Mouse (Mus musculus) ZHBTc4 (cell line): Measurements from ENCODE around the gene Map3k7.
A peak's percentile ranks its signal among the peaks of the same experiment; 100 is the strongest.

Source experiments
- DNase-seq: peaks from one replicate; pipeline ENCODE4 v3.0.0-alpha.2; 2011; ENCODE audit warnings: low read depth, low spot score

The Map3k7 gene

DNA sequence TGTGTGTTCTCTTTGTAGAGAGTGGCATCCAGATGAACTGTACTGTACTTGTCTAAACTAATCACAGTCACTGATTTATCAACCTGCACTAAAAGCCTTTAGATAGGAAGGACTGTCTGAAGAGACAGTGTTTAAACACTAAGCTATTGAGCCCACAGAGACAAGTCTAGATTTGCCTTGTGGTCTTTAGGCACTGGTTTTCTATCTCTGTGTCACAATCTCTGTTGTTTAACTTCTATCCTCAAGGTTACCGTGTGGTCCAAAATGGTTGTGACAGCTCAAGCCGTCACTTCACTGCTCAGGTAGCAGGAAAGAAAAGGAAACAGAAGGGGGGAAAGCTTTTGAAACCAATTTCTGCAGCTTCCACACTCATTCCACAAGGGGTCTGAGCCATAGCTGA lies 29.5 kb downstream of the Map3k7 start:
- DNase-seq, result no peak

DNA sequence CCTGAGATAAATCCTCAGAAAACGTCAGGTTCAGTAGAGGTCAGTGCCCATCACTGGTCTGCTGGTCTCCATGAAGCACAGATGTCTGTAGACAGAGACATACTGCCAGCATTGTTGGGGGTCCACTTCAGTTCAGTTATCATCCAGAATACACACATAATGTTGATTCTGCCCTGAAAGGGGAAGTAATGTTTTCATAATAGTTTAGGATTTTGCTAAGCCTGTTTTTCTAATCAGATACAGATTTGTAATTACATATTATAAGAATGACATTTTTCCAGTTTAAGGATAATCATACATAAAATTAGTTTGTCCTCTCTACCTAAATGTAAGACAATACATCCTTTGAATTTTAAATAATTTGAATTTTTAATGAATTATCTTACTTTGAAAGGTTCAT lies 30.0 kb downstream of the Map3k7 start:
- DNase-seq, result no peak

DNA sequence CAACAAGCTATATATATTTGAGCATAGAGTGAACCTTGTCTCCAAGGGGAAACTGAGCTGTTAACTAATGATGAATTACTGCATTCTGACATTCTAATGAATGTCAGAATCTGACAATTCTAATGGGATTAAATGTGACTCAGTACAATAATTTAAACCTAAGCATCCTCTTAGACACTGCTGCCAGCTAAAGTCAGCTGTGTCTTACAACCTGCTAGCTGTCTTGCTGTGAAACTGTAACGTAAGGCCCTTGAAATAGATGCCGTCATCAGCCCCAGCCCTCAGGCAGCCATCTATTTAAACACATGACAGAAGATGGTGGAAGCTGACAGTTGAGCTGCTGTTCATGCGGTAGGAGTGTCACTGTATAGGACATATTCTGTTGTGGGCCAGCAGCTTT lies 37.6 kb downstream of the Map3k7 start:
- no peak for DNase-seq

DNA sequence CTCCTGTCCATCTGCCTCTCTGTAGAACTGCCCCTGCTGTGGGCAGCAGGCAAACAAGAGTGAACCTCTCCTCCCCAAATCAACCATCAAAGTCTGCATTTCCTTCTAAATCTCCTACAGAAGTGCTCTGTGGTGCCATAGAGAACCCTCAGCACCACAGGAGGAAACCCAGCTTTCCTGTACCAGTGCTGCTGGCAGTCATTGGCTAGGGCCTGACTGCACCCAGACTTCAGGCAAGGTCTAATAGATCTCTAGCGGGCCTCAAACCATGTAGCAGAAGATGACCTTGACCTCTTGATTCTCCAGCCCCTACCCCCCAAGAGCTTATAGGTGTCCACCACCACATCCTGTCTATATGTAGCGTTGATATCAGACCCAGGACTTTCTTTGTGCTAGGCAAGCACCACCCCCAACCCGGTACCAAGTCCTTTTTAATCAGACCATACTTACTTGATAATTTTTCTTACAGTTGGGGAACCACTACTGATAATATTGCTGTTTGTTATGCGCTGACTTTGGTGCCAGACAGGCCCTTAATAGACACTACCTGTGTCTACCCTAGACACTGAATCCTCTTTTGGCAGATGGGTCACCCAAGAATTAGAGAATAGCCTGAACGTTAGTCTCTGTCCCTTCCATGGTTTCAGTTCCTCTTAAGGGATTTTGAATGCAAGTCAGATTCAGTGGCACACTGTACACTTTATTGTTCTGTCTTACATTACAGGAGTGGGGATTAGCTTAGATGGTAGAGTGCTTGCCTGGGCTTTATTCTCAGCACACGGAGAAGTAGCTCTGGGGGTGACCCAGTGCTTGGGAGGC lies 41.1 kb downstream of the Map3k7 start:
- DNase-seq, result no peak

DNA sequence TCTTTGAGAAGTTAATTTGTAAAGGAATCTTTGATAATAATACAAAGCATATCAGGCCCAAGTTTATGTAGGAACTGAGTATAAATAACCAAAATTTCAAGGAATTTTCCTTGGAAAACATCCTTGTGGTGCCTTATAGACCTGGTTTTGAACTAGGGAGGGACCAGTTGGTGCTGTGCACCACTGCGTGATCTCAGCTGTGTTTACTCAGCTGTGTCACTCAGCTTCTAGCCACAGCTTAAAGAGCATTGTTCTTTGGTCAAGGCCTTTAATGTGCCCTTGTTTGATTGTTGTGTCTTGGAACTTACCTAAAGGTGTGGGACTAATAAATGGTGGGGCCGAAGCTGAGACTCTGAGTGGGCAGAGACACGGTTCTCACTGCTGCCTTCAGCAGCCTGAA lies 43.3 kb downstream of the Map3k7 start:
- no peak for DNase-seq

DNA sequence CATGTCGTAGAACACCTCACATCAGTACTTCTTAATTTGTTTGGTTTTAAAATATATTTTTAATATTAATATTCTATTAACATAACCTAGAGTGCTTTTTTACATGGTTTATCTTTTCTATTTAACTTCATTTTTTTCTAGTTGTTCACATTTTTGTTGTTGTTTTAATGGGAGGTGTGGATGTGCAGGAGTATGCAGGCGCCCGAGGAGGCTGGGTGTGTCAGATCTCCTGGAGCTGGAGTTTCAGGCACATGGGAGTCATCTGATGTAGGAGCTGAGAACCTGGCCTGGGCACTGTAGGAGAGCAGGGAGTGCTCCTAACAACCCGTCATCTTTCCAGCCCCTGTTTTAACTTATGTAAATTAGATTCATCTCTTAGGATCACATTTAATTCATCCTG lies 44.2 kb downstream of the Map3k7 start:
- DNase-seq, result no peak

DNA sequence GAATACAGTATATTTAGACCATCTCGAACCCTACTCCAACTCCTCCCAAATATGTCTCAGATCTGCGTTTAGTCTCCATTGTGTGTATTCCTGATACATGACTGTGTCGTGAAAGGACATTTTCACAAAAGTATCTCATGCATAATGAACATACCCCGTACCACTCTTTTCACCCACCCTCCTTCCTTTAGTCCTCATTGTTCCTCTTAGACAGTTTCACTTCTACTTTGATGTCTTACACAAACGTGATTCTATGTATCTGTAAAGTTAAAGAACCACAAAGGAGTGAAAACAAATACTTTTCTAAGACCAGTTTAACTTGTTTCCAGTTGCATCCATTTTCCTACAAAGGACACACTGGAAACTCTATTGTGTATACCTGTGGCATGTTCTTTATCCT lies 46.9 kb downstream of the Map3k7 start:
- no peak for DNase-seq

DNA sequence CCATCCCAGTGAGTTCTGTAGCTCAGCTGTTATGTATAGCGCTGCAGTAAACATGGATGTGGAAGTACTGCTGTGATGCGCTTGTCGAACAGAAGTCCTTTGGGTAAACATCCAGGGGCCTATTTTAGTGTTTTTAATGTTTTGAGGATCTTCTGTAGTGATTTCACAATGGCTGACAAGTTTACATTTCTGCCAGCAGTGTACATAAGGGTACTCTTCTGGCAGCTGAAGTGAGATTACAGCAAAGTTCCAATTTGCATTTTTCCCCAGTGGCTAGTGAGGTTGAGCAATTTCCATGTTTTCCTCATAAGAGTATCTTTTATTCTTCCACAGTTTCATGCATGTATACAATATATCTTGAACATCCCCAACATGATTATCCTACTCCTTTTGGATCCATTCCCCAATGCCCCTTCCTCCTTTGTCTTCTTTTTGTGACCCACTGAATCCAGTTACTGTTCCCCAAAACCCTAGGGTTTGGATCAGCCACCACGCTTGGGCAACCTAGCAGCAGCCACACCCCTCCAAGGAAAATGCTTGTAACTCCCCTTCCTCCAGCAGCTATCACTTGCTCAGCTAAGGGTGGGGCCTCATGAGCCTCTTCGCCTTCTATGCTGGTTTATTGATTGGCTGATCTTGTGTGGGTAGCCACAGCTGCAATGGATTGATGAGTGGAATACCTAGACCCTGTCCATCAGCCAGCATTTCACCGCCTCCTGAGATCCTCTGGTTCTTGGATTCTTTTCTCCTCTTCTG lies 47.5 kb downstream of the Map3k7 start:
- no peak for DNase-seq

DNA sequence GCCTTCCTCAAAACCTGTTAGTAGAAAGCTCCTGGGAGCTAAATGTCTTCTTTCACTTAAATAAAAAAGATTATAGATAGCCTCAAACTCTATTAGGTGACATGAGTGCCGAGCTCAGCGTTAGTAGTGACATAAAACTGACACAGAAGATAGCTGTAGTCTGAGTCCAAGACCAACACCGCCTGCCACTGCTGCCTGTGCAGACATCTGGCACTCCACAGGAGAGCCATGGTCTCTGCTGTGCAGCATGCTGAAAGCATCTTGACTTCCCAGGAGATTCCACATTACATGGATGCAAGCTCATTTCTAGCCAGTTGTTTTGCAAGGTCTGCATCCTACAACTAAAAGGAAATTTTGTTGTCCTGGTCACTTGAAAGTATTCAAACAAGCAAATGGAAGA lies 57.2 kb downstream of the Map3k7 start:
- DNase-seq, result no peak

DNA sequence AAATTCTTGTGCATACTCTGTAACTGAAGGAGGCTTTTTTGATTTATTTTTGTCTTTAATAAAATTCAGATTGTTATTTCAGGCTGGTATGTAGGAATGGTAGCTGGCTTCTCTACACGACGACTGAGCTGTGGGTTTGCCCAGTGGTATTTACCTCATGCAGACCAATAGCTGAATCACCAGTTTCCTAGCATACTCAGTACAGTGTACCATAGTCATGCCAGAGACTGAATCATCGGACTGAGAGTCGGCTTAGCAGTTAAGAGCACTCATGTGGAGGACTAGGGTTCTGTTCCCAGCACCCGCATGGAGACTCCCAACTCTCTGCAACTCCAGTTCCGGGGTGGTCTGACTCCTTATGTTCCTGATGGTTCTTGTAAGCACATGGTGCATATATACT lies 58.4 kb downstream of the Map3k7 start:
- no peak for DNase-seq

DNA sequence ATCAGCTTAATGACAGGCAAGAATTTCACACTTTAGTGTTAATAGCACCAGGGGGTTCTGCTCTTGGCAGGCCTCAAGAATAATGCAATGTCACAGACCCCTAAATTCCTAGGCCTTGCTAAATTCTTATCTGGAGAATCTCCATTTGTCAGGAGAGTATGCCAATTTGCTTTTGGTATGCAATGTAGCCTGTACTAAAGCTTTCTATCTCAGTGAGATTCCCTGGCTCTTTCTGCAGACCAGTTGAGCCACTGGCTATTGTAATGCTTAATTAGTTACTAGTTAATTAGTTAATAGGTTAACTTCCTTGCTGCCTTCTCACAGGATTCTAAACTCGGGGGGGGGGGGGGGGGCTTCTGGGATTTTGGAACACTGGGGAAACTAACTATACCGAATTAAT lies 60.3 kb downstream of the Map3k7 start:
- peak; percentile 74 for DNase-seq

DNA sequence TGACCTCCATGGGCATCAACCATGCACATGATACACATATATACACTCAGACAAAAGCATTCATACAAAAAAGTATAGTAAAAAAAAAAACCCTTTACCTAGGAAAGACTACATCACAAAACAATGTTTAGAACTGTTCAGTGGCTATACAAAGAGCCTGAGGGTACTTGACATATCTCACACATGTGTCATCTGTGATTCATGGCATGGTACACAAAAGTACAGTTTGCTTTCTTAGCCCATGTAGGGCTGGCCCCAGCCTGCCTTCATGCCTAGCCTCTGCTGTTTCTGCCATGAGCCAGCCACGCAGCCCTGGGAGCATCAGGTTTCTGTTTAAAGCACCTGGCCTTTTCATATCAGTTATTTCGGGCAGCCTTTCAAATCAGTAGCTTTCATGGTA lies 61.2 kb downstream of the Map3k7 start:
- DNase-seq, result no peak

DNA sequence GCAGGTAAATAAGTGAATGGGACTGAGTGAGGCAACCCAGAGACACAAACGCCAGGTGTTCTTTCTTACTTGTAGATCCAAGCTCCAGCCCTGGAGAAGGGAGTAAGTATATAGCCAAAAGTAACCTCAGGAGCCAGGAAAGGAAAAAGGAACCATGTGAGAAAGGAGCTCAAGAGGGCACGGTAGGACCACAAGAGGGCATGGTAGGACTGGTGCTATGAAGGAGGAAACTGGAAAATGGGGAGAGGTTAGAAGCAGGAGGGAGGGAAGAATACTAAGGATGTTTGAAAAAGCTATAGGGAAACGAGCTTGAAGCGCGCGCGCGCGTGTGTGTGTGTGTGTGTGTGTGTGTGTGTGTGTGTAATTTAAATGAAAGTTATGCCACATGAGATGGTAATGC lies 63.2 kb downstream of the Map3k7 start:
- DNase-seq, result no peak

DNA sequence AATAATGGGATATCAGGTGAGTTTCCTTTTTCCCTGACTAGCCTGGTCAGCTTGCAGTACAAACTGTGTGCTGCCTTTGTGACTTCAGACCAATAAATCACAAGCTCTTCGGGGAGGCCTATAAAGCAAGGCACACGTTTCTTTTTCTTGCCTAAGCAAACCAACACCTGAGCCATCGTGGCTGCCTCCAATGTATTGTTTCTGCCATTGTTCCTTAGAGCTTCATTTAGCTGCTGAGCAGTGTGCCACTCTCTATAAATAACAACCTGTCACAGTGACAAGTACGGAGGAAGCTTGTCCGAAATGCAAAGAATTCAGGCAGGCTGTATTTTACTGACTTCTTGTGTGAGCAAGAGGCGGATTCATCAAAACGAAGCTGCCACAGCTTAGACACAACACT lies 73.4 kb downstream of the Map3k7 start:
- no peak for DNase-seq

DNA sequence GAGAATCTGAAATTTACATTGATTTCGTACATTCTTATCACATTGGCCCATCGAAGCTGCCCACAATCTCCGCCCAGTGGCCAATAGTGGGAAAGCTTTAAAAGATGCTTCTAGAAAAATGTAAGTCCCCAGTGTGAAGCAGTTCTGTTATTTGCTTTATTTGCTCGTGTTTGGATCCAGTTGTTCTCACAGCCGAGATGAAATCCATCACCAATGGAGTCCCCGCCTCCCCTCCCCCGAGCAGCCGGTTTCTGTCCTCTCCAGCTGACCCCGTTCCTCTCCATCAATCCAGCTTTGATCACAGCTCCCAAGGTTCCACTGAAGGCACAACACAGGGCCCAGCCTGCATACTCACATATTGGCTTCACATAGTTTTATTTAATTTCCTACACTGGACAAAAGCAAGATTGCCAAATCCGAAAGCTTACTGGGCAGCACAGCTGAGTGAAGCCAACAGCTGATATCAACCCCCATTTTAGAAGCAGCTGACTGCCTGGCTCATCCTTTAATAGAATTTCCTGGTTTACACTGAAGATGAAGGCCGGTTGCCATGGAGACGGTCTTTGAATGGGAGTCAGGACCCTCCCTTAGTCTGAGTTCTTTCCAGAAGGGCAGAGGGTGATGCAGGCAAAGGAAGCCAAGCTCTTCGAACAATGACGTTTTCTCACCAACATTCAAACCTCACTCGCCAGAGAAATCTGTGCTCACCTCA lies 78.0 kb downstream of the Map3k7 start:
- DNase-seq, result peak; percentile 44

DNA sequence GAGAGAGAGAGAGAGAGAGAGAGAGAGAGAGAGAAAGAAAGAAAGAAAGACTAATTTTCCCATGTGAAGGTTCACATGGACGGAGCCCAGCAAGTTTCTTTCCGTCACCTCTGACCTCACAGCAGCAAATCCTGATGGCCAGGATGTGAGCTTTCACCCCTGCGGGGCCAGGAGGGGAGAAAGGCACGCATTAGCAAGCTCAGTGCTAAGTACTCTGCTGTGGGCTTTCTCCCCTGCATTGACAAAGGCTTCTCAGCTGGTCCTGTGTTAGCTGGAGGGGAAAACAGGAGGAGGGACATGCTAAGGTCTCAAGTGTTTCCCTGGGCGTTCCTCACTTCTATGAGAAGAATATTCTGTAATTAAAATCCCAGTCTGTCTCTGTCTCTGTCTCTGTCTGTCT lies 81.3 kb downstream of the Map3k7 start:
- DNase-seq, result peak; percentile 23

DNA sequence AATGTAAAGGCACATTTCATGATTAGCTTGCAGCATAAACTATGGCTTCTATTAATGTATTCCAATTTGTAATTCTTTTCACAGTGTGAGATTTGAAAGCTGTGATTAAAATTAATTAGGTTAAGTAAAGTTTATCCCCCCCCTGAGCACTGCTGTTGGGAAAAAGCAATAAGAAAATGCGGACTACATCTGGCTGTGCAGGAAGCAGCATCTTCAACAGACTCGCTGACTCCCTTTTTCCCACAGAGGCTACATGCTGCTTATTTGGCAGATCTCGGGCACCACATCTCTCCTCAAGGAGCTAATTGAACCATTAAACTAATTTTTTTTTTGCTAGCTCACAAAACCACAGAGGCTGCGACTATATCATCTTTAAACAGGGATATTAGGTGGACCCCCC lies 85.9 kb downstream of the Map3k7 start:
- no peak for DNase-seq

DNA sequence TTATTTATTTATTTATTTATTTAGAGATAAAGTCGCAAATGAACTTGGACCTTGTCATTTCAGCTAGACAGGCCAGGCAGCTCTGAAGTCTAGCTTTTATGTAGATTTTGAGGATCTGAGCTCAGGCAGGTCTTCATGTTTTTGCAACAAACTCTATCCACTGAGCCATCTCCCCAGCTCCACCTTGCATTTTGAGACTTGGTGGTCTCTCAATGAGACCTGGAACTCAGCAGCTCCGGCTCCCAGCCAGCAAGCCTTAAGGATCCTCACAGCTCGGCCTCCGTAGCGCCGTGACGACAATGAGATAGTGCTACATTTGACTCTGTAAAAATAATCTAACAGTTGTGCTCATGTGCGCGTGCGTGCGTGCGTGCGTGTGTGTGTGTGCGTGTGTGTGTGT lies 89.3 kb downstream of the Map3k7 start:
- peak; percentile 10 for DNase-seq

DNA sequence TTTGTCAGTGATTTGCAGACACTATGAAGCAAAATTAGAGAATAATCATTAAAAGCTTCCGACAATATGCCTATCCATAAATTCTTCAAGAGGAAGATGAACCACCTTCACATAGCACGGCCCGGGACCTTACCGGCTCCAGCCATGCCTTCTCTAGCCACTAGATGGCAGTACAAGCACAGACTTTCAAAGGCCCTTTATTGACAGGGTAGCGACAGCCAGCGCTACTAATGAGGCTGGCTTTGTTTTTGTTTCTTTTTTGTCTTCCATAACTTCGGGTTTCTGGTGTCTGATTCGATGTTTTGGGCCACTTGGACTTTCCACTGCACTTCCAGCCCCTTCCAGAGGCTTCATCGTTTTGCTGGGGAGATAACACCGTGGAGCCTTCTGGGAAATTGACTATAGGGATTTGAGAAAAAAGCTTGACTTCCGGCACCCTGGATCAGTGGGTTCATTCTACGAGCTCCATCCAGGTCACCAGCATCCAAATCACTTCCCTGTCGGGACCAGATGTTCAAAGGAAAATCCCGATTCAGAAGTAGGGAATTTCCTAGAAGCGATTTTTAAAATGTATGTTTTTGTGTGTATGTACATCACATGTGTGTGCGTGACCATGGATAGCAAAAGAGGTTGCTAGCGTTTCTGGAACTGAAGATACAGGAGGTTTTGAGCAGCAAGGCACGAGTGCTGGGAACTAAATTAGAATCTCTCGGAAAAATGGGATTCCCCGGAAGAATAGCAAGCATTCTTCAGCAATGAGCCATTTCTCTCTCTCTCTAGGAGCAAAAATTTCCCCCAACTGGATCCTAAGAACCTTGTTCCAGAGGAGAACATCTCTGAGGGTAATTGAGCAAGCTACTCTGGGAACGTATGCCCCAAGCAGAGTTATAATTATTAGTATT lies 91.5 kb downstream of the Map3k7 start:
- DNase-seq, result peak; percentile 83

DNA sequence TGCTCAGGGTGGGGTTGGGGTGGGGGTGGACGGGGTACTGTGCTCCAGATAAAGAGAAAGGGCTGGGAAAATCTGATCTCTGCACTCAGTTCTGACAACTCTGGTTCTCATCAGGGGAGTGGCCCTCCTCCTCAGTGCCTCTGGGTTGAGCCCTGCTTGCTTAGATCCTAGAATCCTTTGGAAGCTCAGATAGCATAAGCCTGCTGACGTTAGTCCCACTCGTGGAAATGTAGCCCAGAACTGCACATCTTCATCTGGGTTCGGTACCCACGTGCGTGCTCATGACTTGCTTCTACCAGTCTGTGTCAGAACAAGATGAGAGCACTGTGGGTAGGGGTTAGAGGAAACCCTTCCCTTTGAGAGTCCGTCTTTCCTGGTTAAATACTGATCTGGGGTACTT lies 92.5 kb downstream of the Map3k7 start:
- no peak for DNase-seq

DNA sequence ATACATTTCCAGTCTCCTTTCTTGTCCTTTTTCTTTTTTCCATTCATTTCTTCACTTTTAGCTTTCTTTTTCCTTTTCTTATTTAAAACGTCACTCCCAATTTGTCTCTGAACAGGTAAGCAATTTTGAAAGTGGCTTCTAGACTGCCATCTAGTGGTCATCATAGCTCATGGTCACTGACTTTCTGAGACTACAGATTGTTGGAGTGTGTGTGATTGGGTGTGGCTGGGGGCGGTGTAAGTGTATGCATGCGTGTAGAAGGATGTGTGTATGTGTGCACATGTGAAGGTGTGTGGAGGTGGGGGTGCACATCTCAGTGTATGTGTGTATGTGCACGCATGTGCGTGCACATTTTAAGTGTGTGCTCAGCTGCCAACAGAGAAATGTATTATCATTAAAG lies 93.2 kb downstream of the Map3k7 start:
- DNase-seq, result peak; percentile 74

DNA sequence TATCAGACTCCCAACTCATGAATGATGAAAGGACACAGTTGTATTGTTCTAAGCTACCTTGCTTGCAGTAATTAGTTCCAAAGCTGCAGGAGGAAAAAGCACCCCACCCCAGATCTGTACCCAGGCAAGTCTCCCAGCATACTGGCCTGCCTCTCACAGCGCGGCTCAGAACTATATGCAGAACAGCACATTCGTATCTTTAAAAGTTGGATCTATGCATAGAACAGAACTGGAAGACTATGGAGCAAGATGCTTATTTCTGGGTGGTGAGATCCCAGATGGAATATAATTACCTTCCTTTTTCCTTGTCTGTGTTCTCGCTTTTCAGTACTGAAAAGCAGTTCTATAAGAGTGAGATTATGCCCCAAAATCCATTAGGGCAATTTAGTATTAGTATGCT lies 96.8 kb downstream of the Map3k7 start:
- DNase-seq, result no peak
